Mouse (Mus musculus) spleen, adult 2 months (tissue): ENCODE results near the gene Wnt11.

Experiments used
- CTCF ChIP-seq: fragments of 200-500 bp; IDR thresholded peaks from 2 replicates; pipeline ENCODE4 v1.5.1; 2011; ENCODE audit warnings: mild to moderate bottlenecking, inconsistent platforms; ENCODE audit not compliant: insufficient read depth, insufficient read length, insufficient replicate concordance; ENCODE audit errors: extremely low read depth
- POLR2A ChIP-seq: fragments of 200-500 bp; IDR thresholded peaks from 2 replicates; pipeline ENCODE4 v1.6.1; 2011; ENCODE audit warnings: low read depth, low read length, inconsistent platforms

DNA sequence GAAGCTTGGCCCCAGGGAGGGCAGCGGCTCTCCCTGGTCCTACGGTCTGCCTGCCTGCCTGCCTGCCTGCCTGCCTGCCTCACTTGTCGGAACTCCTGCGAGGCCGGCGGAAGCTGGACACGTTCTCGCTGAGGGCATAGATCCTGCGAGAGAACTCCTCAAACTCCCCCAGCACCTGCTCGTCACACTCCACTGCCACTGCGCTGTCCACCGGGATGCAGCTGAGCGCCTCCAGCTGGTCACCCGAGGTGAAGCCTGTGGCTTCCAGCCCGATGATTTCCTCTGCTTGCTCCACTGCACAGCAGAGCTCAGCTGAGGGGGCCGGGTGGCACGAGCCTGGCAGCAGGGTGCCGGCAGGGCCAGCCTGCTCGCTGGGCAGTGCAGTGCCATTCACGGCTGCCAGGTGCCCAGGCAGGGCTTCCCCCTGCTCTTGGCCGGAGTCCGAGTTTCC lies 52.9 kb downstream of the Wnt11 start:
- TF ChIP-seq POLR2A (no peak), CTCF (no peak)
